Mouse (Mus musculus) brain, embryonic 18.5 days (tissue): ENCODE measurements around the gene Myo1b.
A peak's percentile ranks its signal among the peaks of the same experiment; 100 is the strongest.

Source experiments
- DNase-seq: peaks from one replicate; pipeline ENCODE4 v3.0.0-alpha.2; 2012; ENCODE audit warnings: low read depth, low spot score

Gene Myo1b

DNA sequence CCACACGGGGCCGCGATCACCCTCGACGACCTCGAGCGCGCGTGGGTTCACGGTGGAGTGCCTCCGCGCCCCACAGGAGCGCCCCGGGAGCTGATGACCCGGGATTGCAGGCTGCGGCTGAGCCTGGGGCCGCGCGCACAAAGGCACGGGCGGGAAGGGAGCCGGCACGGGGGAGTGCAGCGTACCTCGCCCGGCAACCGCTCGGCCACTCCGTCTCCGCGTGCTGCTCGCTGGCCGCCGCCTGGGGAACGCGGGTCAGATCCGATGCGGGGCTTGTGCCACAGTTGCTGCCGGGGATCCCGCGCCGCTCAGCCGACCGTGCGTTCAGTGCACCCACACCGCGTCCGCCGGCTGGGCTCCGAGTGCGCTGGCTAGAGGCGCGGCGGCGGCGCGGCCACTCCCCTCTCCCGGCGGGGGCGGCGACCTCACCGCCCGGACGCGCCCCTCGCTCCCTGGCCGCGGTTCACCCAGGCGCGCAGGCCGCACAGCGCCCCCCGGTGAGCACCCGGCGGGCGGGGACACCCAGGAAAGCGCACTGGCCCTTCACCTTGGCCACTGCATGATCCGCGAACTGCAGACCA, at the start of gene Myo1b:
Myo1b (minus strand) TSS at position 496 of the 581 bp plus-strand sequence.
- no peak for DNase-seq

DNA sequence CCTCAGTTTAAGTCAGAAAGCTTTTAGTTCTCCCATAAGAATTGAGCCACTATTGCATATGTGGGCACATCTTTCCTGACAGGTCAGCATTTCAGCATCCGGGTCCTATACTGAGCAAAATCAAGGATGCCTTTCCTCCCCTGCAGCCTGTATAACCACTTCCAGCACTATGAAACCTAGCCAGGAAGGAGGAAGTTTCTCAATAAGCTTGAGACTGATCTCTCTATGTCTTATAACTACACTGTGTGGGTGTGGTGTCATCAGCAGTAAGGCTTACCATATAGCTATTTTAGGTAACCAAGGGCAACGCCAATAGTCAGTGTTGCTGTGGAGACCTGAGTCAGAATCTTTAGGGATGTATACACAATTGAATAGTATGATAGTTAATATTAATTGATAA, 48.8 kb upstream of the Myo1b start:
- DNase-seq = no peak

DNA sequence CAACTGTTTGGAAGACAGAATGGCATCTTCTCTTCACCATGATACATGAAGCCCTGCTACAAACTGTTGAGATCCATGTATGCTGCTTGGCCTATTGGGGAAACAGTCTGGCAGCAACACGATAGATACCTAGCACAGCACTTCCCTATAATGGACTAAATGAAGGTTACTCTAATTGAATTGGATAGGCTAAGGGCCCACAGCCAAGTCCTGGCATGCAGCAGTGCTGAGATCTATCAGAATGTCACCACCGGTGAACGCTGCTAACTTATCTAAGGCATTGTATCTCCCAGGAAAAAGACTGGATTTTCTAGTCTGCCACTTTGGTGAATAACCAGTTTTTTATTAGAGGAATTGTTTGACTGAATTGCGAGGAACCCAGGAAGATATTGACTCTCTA, 31.2 kb upstream of the Myo1b start:
- no peak for DNase-seq

DNA sequence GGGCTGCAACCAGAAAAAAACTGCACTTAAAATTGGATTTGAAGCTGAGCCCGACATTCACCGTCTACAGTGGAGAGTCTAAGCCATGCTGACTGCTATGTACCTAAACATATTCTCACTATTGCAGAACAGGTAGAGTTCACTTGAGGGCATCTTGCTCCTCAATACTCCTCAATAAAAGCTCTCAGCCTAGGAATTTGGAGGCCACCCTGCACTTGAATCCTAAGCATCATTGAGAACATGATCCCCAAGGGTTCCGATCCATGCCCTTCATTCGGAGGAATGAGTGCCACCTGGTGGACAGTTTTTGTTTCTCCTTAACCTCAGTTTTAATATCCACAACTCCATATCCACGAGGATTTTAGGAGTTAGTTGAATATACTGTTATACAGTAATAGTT, 28.9 kb upstream of the Myo1b start:
- peak; percentile 18 for DNase-seq

DNA sequence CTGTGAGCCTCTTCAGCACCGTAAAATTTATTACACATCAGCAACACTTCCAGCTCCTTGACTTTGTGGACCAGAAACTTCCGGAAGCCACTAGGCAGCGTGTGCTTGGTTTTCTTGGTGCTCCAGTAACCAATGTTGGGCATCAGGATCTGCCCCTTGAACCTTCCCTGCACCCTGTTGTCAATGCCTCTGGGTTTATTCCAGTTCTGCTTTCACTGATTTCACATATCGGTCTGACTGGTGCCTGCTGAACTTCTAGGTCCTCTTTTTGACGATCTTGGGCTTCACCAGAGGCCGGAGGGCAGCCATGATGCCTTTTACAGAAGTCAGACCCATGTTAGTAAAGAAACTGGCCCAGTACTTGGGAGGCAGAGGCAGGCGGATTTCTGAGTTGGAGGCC, 22.5 kb upstream of the Myo1b start:
- DNase-seq = no peak

DNA sequence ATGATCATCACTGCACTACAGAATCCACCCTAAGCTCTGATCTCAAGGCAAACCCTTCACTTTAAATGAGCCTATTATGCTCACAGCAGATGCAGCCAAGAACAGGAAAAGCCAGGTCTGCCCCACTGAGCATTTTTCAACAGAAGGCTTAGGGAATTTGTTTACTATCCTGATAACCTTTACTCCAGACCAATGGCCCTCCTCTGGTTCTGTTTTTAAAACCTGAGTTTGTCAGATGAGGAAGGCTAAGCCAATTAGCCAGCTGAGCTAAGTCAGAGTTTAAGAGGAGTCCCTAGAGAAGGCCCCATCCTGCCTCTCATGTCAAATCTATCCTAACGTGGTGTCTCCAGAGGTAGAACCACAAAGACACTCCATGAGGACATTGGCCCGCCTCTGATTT, 19.1 kb upstream of the Myo1b start:
- DNase-seq = no peak

DNA sequence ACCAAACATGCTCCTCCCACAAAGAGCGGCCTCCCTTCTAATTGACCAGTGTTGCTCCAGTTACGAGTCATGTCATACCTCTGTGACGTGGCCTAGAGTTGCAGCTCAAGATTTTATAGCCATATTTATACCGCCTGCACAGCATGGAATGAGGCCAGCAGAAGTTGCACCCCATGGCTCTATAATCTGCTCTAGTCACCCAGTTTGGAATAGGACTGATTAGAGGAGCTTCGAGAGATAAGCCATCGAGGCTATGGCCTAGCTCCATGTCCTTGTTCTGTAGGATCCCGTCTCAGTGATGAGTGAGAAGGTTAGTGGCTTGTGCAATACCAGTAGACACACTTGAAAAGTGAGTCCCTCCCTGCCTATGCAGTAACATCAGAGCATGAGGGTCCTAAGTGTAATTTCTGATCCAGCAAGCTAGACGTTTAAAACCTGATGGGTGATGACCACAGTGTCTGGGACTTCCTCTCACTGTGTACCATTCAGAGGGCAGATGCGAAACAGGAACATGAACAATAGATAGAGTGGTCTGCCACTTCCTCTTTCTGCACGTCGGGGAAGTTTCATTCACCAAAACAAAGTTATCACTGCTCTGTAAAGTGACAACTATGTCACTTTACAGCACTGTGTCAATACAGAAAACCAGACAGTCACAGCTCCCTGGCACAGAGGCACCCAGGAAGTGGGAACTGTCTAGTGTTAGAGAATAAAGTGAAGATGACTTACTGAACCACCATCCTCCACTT, 18.5 kb upstream of the Myo1b start:
- DNase-seq = no peak

DNA sequence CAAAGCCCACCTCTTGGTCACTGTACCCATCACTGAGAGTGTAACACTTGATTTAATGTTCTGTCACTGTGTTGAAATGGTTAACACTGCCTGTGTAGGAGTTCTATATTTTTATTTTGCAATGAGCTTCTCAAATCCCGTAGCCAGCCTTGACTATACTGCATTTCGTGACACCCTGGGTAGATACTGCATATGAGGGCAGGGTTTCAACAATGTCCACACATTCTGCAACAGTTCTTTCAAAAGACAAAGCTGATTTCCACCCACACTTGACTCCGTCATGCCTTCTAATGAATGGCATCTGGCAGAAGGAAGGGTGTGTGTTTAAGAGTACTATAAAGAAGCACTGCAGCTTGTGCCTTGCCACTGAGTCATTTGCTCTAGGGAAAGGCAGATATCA, 17.0 kb upstream of the Myo1b start:
- no peak for DNase-seq

DNA sequence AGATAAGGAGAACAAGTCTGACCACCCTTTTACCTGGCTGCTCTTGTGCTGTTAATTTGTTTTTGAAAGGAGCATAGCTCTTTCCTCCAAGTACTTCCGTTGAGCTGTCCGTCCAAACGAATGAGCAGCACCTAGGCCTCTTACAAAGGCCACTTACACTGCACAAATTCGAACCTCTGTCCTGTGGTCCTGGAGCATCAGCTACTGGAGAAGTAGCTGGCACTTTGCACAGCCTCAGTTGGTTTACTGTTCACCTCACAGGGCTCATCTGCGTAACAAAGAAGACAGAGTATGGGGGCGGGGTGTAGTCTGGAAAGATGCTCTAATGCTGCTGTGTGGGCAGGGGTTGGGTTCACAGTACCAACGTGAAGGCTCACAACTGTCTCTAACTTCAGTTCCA, 15.7 kb upstream of the Myo1b start:
- no peak for DNase-seq

DNA sequence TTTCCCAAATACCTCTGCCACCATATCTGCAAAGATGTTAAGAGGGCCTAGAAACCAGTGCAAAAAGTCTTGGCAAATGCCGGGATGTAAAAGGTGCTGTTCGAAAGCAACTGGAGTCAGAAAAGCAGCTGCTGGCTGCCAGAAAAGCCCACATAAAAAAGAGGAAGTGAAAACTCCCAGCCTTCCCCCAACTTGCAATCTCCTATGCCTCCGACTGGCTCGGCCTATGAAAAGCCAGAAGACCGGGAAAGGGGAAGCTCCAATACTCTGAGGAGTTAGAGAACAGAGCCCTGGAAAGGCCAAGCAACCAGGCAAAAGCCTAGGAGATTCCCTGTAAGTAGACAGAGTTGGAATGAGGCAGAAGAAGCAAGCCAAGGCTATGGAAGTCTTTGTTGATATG, 14.7 kb upstream of the Myo1b start:
- no peak for DNase-seq

DNA sequence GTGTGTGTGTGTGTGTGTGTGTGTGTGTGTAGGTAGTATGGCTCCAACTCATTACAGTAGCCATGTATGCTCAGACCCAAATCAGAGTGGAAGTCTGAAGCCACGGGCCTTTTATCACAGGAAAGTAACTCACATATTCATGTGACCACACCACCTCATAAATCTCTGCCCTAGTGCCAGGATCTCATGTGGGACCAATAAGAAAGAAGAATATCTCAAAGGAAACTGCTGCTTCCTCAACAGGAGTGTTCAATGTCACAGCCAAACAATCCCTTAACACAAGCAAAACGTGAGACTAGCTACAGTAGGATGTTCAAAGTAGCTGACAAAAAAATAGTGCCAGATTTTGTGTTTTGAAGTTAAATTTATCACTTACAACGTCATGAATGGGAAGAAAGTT, 13.7 kb upstream of the Myo1b start:
- no peak for DNase-seq

DNA sequence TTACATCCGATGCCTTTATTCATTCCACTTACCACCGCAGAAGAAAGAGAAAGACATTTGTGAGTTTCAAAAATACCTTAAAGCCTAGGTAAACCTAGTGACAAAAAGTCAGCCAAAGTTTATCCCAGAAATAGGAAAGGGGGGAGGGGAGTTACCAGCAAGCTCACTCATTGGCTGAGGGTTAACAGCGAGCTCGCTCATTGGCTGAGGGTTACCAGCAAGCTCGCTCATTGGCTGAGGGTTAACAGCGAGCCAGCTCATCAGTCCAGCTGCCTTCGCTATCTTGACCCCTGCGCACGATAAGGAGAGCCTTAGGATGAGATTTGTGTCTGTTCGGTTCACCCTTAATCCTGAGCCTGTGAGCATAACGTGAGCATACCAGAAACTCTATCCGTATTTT, 6.9 kb upstream of the Myo1b start:
- no peak for DNase-seq

DNA sequence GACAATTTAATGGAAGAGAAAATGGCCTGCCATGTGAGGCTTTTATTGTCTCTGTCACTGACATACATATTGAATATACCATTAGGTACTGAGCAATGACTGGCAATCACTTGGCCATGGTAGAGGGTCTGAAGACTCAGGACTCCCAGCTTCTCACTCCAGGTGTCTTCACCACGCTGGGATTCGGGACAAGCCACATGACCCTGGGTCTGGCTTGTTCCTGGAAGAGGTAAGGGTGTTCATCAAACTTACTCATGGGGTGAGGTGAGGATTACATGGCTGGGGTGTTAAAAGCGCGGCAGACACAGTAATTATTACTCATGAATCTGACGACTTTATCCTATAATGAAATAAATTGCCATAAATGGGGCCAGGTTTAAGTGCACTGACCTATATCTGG, 405 bp upstream of the Myo1b start:
- DNase-seq = no peak

DNA sequence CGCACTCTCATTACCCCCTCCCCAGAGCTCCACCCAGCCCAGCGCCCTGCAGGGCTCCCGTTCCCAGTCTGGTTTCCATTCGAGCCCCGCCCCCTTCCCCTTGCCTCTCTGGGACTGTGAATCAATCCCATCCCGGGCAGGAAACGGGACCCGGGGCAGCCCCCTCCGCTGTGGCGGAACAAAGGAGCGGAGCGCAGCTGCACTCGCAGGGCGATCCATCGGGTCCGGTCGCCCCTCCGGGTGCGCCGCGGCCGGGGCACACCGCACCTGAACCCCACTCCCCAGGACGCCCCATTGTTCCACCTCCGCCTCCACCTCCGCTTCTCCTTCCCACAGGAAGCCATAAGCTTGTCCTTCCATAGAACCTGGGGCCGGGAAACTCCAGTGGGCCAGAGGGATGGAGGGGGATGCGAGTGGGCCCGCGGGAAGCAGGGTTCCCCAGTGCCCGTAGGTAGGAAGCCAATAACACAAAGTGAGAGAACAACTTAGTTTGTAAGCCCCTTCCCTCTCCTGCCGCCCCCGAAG, 758 bp downstream of the Myo1b start:
- no peak for DNase-seq

DNA sequence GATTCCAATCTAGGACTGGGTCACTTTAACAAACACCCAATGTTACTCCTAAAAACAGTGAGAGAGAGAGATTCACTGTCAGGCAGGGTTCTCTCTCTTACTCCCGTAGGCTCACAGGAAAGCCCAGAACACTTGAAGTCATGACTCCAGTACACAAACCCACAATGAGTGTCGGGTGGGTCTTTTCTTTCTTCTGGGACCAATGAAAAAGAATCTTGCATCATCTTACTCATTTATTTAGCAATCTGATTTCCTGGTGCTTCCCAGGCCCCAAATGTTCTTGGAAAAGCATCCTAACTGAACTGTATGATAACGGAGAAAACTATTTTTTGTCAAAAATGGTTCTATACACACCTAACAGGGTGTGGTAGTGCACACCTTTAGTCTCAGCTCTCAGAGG, 1.8 kb downstream of the Myo1b start:
- DNase-seq = no peak

DNA sequence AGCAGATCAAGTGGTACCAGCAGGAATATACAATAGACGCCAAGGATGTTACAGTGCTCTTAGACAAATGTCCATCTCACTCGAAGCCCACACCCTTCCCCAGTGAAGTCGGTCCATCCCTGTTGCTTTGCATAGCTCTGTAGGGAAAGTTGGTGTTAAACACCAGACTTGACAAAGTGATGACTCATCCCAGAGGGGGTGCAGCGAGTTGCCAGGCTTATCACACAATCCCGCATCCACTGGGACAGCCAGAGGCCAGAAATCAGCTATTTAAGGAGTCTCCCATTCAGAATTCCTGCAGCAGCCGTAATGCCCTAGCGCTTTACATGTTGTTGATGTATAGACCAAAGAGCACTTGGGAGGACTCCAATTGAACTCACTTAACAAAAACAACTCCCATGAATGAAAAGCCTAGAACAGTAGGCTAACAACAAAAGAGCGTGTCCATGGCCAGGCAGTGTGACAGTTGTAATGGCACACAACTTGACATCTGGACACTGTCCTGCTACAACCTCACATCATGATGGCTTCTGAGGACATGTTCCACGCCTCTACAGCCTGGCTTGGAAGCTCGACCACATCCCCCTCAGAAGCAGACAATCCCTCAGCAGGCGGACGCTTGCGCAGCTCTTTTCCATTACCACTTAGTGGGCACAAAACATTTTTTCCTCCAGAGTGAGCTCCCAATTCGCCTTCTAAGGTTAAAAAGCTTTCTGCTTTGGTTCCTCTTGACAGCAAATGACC, 2.6 kb downstream of the Myo1b start:
- no peak for DNase-seq

DNA sequence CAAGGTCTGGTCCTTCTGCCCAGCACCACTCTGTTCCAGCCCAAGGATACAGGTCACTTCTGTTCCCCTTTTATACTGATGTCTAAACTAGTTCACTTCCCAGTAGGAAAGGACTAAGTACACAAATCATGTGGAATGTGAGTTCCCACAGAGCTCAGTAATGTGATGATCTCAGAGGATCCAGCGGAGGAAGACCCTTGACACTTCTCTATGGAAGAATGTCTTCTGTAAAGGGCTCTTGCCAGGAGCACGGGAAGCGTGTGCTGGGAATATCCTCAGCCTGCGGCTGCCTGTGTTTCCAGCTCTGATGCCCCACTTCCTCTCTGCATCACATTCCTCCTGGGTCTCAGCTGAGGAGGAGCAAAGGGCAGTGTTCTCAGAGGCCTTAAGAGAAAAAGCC, 4.5 kb downstream of the Myo1b start:
- DNase-seq = no peak

DNA sequence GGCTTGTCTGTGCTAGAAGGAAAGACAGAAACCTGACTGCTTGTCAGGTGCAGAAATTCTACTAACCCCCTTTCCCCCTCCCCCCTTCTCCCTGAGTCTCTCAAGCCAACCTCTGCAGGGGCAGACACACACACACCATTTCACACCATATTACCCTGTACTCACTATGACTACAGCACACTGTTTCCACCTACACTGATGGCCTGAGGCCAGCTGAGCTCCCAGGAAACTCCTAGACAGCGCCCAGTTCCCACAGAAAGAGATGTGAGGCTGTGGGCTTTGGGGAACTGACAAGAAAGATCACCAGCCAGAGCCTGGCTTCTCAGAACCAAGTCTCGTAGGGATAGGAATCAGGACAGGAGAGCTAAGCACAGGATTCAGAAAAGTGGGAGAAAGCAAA, 6.7 kb downstream of the Myo1b start:
- no peak for DNase-seq

DNA sequence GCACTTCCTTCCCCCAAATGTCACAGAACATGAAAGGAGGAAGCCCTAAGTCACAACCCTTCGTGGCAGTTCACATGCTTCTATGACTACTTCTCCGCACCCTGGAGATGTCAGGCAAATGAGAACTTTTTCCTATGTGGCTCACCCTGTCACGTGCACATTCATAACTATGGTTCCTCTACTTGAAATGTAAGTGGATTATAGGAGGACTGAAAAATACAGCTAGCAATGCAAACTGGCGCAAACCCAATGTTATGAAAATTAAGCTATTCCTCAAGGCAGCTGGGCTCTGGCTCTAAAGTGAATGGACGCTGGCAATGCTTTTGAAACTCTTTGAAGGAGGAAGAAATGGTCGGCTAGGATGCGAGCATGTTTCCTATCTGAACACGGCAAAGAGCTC, 8.1 kb downstream of the Myo1b start:
- DNase-seq = no peak

DNA sequence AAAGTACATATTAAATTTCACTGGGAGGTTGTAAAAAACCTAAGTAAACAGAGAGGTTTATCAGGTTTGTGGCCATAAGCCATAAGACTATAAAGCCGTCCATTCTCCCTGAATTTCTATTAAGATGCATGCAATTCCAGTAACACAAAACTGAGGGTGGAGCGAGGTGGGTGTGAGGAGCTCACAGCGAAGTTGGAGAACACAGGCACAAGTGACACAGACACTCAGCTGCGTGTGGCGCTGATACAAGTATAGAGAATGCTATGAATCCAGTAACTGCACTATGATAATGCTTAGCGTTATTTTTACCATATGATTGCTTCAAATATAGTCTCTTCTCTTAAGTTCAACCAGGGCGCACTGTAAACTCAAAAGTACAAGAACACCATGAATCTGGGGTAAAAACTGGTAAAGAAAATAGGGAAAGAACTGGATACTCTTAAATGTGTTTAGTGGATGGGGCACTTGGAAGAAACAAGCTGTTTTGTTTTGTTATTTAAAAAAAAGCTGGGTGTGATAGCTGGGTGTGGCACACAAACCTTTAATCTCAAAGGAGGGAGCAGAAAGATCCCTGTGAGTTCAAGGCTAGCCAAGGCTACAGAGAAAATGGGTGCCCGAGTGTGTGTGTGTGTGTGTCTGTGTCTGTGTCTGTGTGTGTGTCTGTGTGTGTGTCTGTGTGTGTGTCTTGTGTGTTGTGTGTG, 9.5 kb downstream of the Myo1b start:
- no peak for DNase-seq

DNA sequence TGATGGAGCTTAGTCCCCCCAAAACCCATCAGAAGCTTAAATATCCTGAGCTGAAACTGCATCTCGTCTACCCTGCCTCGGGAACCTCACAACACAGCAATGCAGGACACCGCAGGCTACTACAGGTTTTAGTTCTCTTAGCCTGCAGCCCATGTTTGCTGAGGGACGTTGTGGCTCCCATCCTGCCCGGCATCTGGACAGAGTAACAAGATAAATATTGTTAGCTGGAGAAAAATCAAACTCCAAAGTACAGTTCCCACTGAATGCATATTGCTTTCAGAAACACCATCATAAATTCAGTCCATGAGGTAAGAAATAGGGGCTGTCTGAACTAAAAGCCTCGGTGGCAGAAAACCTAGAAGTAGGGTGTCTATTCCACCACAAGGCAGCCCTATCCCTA, 10.8 kb downstream of the Myo1b start:
- DNase-seq = no peak

DNA sequence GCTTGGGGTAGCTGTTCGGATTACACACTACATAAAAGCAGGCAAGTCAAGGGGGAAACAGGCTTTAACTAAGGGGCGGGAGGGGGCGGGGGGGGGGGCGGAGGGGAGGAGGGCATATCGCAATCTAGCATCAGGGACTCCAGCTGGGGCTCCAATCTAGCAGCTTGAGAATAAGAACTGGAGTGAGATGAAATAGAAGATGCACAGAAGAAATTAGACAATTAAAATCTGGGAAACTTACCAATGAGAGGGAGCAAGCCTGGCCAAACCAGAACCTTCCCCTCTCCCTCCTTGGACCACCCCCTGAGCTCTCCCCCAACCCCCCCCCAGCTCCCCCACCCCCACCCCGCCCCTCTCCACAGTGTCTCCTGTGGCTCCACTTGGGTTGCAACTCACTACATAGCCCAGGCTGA, 18.7 kb downstream of the Myo1b start:
- DNase-seq = no peak
